Mouse (Mus musculus) cerebellum, adult 2 months (tissue): ENCODE data around the gene Fam107b.

Source experiments
- CTCF ChIP-seq: fragments of 200-500 bp; IDR thresholded peaks from 2 replicates; pipeline ENCODE4 v1.5.1; 2011; ENCODE audit warnings: low read depth, mild to moderate bottlenecking, control low read depth, low read length, moderate library complexity, borderline replicate concordance; ENCODE audit not compliant: insufficient read depth
- POLR2A ChIP-seq: fragments of 200-500 bp; IDR thresholded peaks from 2 replicates; pipeline ENCODE4 v1.6.1; 2011; ENCODE audit warnings: low read length, control low read depth, borderline replicate concordance; ENCODE audit not compliant: insufficient read depth

- TF ChIP-seq CTCF (no peak), POLR2A (no peak)
Measured at GRCm38 (mm10) chr2:3702640-3703190, 132.4 kb downstream of the Fam107b start.
